Mouse (Mus musculus) left cerebral cortex, adult 11 months (tissue): ENCODE results near the gene Xpr1.

Experiments used
- DNase-seq: peaks from one replicate; pipeline ENCODE4 v3.0.0; 2022; ENCODE audit warnings: low spot score

Xpr1 gene

DNA sequence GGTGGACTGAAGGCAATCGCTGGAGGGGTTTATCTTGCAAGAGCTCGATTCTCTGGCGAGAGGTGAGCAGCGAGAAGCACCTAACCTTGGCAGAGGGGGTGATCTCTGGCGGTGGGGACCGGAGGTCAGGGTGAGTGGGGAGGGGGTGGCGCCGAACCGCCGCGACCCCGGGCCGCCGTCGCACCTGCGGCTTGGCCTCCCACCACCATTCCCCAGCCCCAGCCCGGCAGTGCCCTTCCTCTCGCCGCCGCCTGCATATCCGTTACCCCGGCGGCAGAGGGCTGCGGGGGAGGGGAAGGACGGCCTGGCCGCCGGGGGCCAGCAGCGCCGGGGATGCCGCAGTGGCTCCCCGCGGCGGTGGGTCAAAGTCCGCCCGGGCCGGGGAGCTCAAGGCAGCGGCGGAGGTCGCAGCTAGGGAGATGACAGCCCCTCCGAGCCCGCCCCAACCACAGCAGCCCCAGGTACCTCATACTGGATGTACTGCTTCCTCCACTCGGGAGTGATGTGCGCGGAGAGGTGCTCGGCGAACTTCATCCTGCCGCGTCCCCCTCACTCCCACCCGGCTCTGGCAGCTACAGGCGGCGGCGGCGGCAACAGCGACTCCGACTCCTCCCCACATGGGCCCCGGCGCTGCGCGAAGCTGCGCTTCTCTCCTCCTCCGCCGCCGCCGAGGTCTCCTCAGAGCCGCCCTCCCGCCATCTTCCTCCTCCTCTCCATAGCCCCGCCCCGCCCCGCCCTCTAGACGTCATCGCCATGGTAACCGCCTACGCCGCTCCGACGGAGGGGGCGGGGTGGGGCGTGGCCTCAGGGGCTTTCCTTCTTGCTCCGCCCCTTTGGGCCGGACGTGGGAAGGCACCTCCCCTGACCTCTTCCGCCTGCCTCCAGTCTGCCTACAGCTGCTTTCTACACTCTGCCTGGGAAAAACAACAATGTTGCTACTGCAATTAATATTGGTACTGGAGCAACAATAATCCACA, at the start of gene Xpr1:
TSS of gene Xpr1 (minus strand) at position 715 of the 977 bp plus-strand sequence.
- DNase-seq: peak; percentile 93

DNA sequence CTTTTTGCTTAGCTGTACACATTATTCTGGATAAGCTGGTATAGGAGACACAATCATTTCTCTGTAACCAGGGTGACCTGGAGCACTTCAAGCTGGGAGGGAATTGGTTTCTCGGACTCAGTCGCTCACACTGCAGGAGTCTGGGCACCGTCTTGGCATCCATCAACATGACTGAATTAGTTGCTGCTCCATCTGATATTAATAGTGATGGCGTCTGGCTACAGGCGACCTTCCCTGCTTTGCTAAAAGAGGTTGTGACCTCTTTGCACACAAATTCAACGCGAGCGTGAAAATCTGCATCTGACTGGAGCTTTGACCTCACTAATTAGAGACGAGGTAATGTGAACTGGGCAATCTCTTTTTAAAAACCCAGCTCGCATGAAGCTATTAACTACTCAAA, 46.2 kb upstream of the Xpr1 start:
- DNase-seq: no peak

DNA sequence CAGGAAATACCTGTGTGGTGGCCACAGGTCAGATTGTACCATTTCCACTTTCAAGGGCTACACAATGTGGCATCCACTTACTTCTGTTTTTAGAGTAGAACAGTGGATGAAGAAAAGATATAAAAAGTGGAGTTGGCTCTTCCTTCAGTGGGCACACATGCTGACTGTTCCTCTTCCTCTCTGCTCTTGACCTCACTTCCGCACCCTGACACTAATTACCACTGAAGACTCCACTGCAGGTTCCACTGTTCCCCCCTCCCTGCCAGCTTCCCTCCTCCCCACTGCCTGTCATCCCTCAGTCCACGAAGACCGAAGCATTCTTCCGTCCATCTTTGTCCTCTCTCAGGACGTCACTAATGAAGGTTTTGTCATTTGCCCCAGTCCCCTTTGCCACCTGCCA, 45.4 kb upstream of the Xpr1 start:
- no peak for DNase-seq

DNA sequence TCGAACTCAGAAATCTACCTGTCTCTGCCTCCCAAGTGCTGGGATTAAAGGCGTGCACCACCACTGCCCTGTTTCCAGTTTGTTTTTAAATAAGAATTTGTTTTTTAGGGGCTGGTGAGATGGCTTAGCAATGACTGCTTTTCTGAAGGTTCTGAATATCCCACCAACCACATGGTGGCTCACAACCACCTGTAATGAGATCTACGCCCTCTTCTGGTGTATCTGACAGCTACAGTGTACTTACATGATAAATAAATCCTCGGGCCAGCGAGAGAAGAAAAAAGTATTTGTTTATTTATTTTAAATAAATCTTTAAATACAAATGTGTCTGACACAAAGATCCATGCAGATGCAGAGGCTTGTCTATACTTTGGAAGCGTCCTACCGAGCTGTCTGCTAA, 40.3 kb upstream of the Xpr1 start:
- DNase-seq: no peak

DNA sequence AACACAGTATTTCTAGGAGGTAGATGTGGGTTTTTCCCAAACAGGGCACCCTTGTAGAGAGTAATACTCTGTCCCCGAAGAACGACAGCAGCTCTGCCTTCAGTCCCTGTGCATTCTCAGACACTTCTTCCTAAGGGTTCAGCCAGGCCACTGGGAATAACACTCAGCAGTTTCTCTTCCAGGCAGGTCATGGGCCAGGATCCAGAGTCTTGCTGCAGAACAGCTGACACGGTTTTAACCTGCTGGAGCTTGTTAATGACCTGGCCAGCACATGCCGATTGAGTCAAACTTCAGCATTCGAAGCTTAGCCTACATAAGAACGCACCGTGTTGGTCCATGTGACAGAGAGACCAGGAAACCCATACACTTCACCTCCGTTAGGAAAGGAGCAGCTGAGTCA, 36.0 kb upstream of the Xpr1 start:
- no peak for DNase-seq

DNA sequence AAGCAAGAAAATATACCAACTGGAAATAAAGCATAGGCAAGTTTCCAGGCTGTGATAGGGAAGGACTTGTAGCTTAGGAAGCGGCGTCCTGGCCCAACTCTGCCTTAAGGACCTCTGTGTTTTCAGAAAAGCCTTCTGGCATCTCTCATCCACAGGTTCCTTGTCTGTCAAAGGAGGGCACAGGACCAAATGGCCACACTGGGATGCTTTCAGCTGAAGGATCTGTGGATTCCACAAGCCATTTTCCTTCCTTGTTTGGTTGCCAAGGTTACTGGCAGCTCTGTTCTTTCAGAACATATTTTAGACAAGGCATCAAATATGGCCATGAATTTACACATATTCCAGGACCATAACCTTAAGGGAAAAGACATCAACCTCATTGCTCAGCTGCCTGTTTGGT, 31.7 kb upstream of the Xpr1 start:
- DNase-seq: no peak

DNA sequence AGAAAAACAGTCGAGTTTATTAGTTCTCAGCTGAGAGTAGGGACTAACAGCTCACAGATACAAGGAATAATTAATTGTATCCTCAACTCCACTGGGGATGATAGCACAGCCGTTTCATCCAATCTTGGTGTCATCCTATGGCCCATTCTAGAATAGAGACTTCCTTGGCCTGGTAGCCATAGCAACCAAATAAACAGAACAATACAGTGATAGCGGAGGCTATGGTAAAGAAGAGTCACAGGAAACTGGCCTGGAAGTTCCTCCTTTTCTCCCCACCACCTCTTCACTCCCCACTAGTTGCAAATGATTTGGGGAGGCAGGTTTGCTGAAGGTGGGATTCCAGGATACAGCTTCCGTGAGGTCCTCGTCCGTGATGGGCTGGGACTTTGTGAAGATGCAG, 30.1 kb upstream of the Xpr1 start:
- no peak for DNase-seq

DNA sequence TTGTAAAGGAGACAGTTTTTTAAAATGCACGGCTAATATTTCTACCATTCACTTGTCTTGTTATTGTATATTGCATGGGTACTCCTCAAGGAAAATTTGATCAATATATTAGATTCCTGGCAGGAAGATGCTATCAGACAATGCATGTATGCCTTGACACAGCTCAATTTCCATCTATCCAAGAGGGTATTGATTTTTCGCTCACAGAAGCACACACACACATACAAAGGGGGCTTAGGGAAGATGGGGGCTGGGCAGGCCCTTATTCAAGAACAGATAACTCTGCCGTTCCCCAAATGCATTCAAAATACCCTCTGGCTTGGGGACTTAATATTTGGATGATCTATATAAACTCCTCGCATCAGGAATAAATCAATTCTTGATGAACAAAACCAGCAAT, 25.9 kb upstream of the Xpr1 start:
- no peak for DNase-seq

DNA sequence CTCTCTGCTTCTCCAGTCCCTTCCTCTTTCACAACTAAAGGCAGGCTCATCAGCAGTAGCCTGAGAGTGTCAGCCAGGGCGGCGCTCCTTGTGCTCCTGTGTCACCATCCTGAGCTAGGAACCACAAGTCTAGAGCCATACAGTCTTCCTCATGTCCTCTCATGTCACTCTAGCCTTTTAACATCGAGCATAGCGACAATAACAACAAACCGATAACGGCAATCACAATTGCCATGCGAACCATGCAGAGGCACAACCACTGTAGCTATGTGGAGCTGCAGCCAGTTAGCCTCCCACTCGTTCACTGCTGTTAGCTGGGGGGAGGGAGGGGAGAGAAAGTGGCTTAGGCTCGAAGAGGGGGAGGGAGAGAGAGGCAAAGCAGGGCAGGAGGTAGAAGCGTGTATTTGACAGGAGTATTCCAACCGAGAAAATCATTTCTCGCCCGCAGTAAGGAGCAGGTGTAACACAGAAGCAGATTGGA, 25.3 kb upstream of the Xpr1 start:
- peak; percentile 32 for DNase-seq

DNA sequence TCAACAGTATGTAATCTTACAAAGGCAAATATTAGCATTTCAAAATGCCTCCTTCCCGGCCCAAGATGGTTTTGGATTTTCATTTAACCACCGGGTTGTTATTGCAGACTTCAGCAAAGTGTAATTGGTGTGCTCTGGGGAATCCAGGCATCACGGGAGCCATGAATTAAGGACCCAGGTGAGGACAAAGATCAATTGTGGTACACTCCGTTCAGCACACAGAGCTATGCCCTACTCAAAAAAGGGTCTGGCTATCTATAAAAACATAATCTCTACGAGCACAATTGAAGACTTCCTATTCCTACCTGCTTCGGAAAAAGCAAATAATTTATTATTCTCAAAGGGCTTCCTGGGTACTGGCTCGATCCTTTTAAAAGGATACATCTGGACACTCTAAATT, 22.3 kb upstream of the Xpr1 start:
- DNase-seq: no peak

DNA sequence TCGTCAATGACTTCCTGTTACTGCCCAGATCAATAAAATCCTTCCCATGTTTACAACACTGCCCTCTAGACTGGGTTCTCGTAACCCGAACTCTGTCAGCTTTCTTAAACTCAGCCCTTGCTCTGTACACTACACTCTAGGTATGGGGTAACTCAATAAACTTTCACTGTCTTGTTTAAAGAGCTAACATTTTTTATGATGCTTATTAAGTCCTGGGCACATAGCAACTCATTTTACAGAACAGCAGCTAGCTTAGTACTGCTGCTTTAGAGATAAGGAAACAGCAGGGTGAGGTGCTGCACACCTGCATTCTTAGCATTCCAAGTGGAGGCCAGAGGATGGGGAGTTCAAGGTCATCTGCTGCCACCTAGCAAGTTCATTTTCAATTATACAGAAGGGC, 21.3 kb upstream of the Xpr1 start:
- no peak for DNase-seq

DNA sequence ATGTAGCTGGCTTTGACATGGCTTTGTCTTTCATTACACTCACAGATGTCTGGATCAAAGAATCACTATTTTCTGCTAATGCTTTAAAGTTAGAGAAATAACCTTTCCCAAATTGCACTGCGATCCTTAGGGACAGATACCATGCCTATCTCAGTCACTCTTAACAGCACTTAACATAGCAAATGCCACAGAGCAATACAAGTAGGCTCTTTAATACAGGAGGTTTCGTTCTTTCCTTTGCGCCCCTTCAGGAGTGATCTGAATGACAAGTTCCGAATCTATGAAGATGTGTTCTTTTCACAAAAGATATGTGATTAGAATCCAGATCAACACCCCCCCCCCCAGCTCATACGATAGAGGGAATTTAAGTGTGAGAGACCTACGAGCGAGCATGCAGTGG, 12.1 kb upstream of the Xpr1 start:
- no peak for DNase-seq

DNA sequence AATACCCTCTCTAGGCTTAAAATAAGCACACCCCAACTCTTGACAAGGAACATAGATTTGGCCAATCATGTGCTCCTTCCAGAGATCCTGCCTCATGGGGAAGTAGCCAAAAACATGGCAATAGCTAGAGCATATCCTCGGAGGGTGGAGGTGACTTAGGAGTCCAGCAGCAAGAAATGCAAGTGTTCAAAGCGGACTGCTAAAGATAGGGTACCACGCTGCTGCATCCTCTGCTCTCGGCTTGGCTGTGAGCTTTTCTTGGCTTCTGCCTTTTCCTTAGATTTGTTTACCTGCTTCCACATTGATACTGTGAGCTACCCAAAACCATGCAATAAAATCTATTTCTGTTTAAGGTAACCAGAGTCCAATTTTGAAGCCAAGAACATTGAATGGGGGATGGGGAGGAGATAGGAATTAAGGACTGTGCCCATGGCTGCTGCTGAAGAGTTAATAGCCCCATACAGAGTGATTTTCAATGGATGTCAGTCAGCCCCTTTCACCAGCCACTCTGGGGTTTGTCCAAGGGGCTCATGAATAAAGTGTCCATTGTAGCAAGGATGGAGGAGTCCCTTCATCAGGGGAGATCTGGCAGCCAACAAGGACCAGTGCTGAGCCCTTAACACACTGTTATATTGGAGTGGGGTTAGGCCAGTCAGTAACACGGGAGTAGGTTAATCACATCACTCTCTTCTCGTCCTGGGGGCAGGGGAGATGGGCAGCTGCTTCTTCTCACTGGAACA, 10.1 kb upstream of the Xpr1 start:
- DNase-seq: no peak

DNA sequence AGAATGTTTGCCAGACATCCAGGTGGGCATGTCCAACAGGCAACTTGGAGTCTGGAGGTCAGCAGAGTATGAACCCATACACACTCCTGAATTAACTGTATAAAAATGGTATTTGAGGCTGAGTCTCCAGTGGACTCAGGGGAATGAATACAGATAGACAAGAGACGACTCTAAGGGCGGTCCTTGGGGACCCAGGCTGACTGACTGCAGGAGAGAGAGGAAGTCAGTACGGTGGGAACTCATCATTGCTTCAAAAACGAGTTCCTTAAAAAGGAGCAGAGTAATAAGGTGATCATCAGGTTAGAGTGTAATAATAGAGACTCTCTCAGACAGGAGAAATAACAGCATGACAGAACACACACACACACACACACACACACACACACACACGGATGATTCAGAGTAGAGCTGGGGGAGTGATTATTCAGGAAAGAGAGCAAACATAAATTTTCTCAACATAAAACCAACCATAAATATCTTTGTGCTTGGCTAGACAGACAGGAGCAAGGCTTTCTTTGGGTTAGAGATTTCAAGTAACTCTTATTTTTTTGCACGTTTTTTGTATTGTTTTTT, 8.6 kb upstream of the Xpr1 start:
- no peak for DNase-seq

DNA sequence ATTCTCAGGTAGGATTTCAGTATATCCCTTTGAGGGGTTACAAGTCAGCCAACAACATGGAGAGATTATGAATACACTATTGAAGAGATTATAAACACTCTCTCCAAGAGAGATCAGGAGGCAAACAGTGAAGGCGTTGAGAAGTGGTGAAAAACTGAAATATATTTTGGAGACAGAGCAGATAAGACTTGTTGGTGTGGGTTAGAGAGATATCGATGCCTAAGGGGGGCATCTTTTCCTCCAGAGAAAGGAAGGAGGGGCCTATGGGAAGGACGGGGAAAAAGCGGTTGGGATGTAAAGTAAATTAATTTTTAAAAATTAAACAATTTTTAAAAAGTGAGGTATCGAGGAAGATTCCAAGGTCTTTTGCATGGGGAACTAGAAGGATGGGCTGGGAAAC, 8.1 kb upstream of the Xpr1 start:
- no peak for DNase-seq

DNA sequence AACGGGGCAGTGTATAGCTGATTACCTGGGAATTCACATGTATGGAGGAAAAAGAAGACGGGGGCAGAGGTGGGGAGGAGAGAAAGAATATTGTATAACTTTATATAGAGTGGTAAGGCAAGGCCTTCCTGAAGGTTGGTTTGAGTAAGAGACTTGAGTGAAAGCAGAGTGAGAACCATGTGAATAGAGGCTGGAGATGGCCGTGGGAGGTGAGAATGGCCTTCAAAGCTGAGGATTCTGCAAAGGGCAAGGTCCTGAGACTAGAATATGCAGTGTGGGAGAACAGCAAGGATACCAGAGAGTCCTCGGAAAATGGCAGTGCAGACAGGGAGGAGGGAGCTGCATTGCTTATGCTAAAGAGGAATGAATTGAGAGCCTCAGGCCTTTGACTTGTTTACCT, 6.6 kb upstream of the Xpr1 start:
- no peak for DNase-seq

DNA sequence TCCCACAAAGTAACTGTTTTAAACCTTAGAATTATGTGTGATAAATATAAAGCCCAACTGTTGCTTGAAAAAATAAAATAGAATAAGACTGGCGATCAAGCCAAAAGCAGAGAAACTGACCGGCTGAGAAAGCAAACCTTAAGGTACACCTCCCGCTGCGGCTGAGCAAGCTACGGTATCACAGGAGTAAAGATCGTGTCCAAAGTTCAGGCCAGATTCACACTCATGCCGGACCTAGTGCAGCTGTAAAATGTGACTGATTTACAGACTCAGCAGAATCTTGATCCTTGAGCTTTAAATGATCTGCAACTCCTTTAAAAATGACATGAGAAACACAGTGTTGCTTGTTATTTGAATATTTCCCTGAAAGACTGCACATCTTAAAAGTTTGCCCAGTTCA, 4.8 kb upstream of the Xpr1 start:
- DNase-seq: no peak

DNA sequence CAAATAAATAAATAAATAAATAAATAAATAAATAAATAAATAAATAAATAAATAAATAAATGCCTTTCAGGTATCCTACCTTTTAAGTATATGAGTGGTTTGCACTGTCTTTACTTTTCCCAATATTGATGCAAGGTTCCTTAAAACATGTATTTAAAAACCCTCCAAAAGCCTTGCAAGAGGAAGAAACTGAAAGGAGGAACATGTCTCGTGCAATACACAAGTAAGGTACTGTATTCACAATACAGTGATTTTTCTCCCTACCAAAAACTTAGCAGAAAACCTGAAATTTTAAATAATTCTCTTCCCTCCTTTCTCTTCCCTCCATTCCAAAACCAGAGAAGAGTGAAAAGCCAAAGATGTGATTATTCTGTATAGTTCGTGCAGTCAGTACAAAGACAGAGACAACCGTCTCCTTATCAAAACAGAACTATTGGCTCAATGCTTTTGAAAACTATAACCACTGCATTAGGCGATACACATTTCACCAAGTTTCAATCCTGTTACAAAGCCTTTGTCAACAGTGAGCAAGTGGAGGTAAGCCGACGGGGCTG, 991 bp downstream of the Xpr1 start:
- no peak for DNase-seq

DNA sequence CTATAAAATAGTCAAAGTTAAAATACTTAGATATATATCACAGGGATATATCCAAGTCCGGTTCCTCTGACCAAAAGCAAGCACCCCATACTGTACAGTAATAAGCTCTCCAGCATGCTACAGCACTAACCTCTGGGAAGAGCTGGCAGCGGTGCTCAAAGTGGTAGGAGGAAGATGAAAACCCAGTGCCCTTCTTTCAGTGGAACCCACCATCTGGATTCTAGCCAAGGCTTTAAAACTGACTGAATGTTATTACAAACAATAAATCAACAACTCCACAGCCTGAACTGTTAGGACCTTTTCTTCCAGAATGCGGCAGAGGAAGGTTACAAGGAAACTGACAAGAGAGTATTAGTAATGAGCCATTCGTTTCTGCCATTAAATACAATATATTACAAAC, 1.8 kb downstream of the Xpr1 start:
- DNase-seq: no peak

DNA sequence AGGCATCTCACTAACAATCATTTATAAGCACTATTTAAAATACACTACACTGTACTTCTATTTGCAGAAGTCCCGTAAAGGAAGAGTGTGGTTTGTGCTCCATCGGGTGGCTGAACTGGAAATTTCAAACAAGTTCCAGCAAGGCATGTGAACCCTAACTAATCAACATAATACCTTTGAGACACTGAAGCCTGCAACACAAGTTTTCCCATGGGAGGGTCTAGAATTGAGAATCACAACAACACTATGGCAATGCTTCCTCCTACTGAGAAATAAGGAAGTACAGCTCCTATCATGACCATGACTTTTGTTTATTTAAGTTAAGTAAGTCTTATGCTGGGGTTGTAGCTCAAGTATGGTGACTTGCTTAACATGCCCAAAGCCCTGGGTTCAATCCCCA, 4.5 kb downstream of the Xpr1 start:
- DNase-seq: no peak

DNA sequence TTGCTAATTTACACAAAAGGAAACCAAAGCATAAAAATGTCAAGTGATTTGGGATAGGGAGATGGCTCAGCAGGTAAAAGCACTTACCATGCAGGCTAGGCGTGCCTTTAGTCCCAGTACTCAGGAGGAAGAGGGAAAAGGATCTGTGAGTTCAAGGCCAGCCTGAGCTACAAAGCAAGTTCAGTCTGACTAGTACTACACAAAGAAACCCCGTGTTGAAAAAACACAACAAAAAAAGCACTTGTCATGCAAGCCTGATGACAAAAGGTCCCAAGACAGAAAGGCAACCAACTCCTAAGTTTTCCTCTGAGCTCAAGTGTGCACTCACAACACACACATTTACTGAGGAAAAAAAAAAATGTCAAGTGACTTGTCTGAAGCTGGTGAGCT, 8.6 kb downstream of the Xpr1 start:
- DNase-seq: no peak

DNA sequence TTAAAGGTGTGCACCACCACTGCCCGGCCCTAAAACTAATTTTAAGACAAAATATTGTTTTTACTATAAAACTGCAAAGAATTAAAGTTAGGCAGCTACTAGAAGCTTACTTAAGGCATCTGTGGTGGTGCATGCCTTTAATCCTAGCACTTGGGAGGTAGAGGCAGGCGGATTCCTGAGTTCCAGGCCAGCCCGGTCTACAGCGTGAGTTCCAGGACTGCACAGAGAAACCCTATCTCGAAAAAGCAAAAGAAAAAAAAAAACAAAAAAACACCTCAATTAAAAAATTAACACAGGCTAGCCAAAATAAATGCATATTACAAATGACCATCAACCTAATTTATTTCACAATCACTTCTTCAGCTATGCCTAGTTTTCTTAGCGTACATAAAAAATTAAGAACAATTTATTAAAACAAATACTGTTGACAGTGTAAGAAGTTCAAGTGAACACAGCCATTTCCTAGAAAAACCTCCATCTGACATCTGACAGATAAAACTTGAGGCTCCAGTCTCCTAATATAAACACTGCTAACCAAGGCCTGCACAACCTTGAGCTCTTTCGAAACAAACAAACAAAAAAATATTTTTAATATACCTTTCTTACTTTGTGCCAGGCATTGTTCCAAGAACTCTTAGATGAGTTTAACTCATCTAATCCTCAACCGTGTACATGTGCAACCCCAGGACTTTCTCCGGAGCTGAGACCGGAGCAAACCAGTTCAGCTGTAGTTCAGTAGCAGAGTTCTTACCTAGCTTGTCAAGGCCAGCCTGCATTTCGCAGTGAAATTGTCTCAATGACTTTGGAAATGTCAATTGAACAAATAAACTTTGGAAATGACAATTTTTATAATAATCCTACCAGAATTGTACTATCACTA, 9.3 kb downstream of the Xpr1 start:
- DNase-seq: no peak
